Mouse (Mus musculus) granulocyte monocyte progenitor cell, adult 5-6 weeks (primary cell): Measurements from ENCODE around the gene Alox5ap. TPM values are rescaled to one million over a fixed set of nuclear protein-coding genes. Genes with fewer than 3 reads are reported as not detected.

ENCODE experiments used
- ATAC-seq: replicated peaks from 2 replicates; pipeline ENCODE4 v1.8.0; 2016; ENCODE audit warnings: mild to moderate bottlenecking, moderate TSS enrichment, inconsistent platforms; ENCODE audit not compliant: poor library complexity, severe bottlenecking
- total RNA-seq, 2 experiments: library from RNA; stranded (forward) in 1 of 2; stranded (reverse) in 1 of 2; fragments of 200-712, 200-1000 nt in 1 of 2; fragments of >200 nt in 1 of 2; fragmentation: Nextera tagmentation in 1 of 2; gene quantifications; 2 replicates each; pipeline ENCODE4 v1.2.3; 2014 to 2017

Alox5ap gene
- total RNA-seq, 2 experiments from 2014 or later, result 445 to 457 TPM

GRCm38 (mm10) chr5:149257518-149258281, 6.9 kb upstream of the Alox5ap start:
- ATAC-seq, result no peak

GRCm38 (mm10) chr5:149259093-149259492, 5.5 kb upstream of the Alox5ap start:
- no peak for ATAC-seq

- ATAC-seq, result no peak
These were observed 3.1 kb upstream of the Alox5ap start for GRCm38 (mm10) chr5:149261449-149261848.

GRCm38 (mm10) chr5:149261866-149262265, 2.7 kb upstream of the Alox5ap start:
- ATAC-seq, result no peak

- peak; percentile 65 for ATAC-seq
These were observed 312 bp downstream of the Alox5ap start for GRCm38 (mm10) chr5:149264878-149265279.

GRCm38 (mm10) chr5:149266761-149267221, 2.2 kb downstream of the Alox5ap start:
- peak; percentile 58 for ATAC-seq

- ATAC-seq, result peak; percentile 39
These were observed 2.9 kb downstream of the Alox5ap start for GRCm38 (mm10) chr5:149267493-149267892.

GRCm38 (mm10) chr5:149271291-149271690, 6.7 kb downstream of the Alox5ap start:
- ATAC-seq, result no peak

- peak; percentile 64 for ATAC-seq
These were observed 8.0 kb downstream of the Alox5ap start for GRCm38 (mm10) chr5:149272535-149272934.

- peak; percentile 73 for ATAC-seq
These were observed 10.0 kb downstream of the Alox5ap start for GRCm38 (mm10) chr5:149274390-149275104.

- ATAC-seq, result peak; percentile 3; the same call in 1 of the 2 replicates
These were observed 10.5 kb downstream of the Alox5ap start for GRCm38 (mm10) chr5:149275105-149275494.

GRCm38 (mm10) chr5:149277529-149277928, 13.0 kb downstream of the Alox5ap start:
- no peak for ATAC-seq

- ATAC-seq, result no peak
These were observed 14.8 kb downstream of the Alox5ap start for GRCm38 (mm10) chr5:149279273-149279844.

GRCm38 (mm10) chr5:149283009-149283408, 18.4 kb downstream of the Alox5ap start:
- no peak for ATAC-seq

- ATAC-seq, result no peak
These were observed 19.3 kb downstream of the Alox5ap start for GRCm38 (mm10) chr5:149283821-149284220.

GRCm38 (mm10) chr5:149286021-149286420, 21.5 kb downstream of the Alox5ap start:
- 0 out of 2 replicates have a peak, but pooled peaks have one; percentile 20 for ATAC-seq

GRCm38 (mm10) chr5:149287148-149288038, 22.8 kb downstream of the Alox5ap start:
- ATAC-seq, result no peak

GRCm38 (mm10) chr5:149291266-149291665, 26.7 kb downstream of the Alox5ap start:
- no peak for ATAC-seq

- ATAC-seq, result no peak
These were observed 28.5 kb downstream of the Alox5ap start for GRCm38 (mm10) chr5:149293071-149293470.

GRCm38 (mm10) chr5:149296808-149297207, 32.2 kb downstream of the Alox5ap start:
- no peak for ATAC-seq
